Mouse (Mus musculus) cerebellum, adult 2 months (tissue): Measurements from ENCODE around the gene Sgta. TPM values are rescaled to one million over a fixed set of nuclear protein-coding genes. Genes with fewer than 3 reads are reported as not detected.

Source experiments
- DNase-seq, 2 experiments: peaks; one replicate each; pipeline ENCODE4 v3.0.0; 2021
- H3K27ac ChIP-seq: fragments of 200-500 bp; 2 replicates; pipeline ENCODE4 v1.5.1; 2012; ENCODE audit warnings: low read length, control low read depth, inconsistent platforms; ENCODE audit not compliant: insufficient read depth
- H3K27me3 ChIP-seq: fragments of 200-500 bp; 2 replicates; pipeline ENCODE4 v1.6.1; 2012; ENCODE audit warnings: inconsistent platforms, mild to moderate bottlenecking, low read length, moderate library complexity; ENCODE audit not compliant: control insufficient read depth, insufficient read depth
- H3K4me1 ChIP-seq: fragments of 200-500 bp; 2 replicates; pipeline ENCODE4 v1.6.1; 2011; ENCODE audit warnings: low read length; ENCODE audit not compliant: control insufficient read depth, insufficient read depth
- H3K4me3 ChIP-seq: fragments of 200-500 bp; replicated peaks from 2 replicates; pipeline ENCODE3; 2011; ENCODE audit warnings: mild to moderate bottlenecking, low read depth, low read length, control low read depth; ENCODE audit not compliant: insufficient read depth
- CTCF ChIP-seq: fragments of 200-500 bp; IDR thresholded peaks from 2 replicates; pipeline ENCODE4 v1.5.1; 2011; ENCODE audit warnings: low read depth, mild to moderate bottlenecking, control low read depth, low read length, moderate library complexity, borderline replicate concordance; ENCODE audit not compliant: insufficient read depth
- POLR2A ChIP-seq: fragments of 200-500 bp; IDR thresholded peaks from 2 replicates; pipeline ENCODE4 v1.6.1; 2011; ENCODE audit warnings: low read length, control low read depth, borderline replicate concordance; ENCODE audit not compliant: insufficient read depth
- WGBS: fragments of 180-500 bp; shearing (Covaris S2); methylation state at CpG from one replicate; pipeline ENCODE4 v1.1.7; 2018; 5-methylcytosine and 5-hydroxymethylcytosine counted together
- polyA plus RNA-seq: library from polyadenylated mRNA; depleted of rRNA; stranded (reverse); fragments of >200 nt; gene quantifications from 2 replicates; pipeline ENCODE4 v1.2.3, GENCODE M21; 2012

Gene Sgta
- polyA plus RNA-seq, 1 experiment: 231 TPM

- no peak for TF ChIP-seq CTCF
- no peak for TF ChIP-seq POLR2A
- 13% methylated on average over 26 of the region's 26 CpGs for WGBS
- peak overlapping the region; percentile 22; the same call in 1 of the 2 replicates for H3K27ac ChIP-seq
- H3K4me3 ChIP-seq: peak overlapping the region; percentile 19
- DNase-seq: no peak
- peaks cover 52% of the 10 kb centered on the region for H3K4me1 ChIP-seq
- no peaks in the 10 kb centered on the region for H3K27me3 ChIP-seq
These were observed 38.4 kb downstream of the Sgta start for GRCm38 (mm10) chr10:81021547-81022110.

- no peak overlapping the region for H3K4me3 ChIP-seq
- peak overlapping the region; percentile 43 for H3K27ac ChIP-seq
- H3K27me3 ChIP-seq: no peaks in the 10 kb centered on the region
- peaks cover 45% of the 10 kb centered on the region for H3K4me1 ChIP-seq
- TF ChIP-seq CTCF (no peak), POLR2A (no peak)
- DNase-seq: no peak
- WGBS: 38% methylated on average over 2 of the region's 2 CpGs
These were observed 39.8 kb downstream of the Sgta start for GRCm38 (mm10) chr10:81020207-81020606.

GRCm38 (mm10) chr10:81019687-81020086 lies 40.3 kb downstream of the Sgta start:
- Histone ChIP-seq H3K4me3 (no peak overlapping the region), H3K4me1 (peaks cover 45% of the 10 kb centered on the region), H3K27me3 (no peaks in the 10 kb centered on the region), H3K27ac (peak overlapping the region; percentile 43)
- DNase-seq: no peak
- WGBS: 30% methylated on average over 6 of the region's 6 CpGs
- TF ChIP-seq CTCF: no peak
- TF ChIP-seq POLR2A: no peak

- DNase-seq: no peak
- Histone ChIP-seq H3K27me3 (no peaks in the 10 kb centered on the region), H3K27ac (no peak overlapping the region), H3K4me3 (no peak overlapping the region), H3K4me1 (peaks cover 32% of the 10 kb centered on the region)
- no peak for TF ChIP-seq POLR2A
- no peak for TF ChIP-seq CTCF
- 46% methylated on average over 10 of the region's 10 CpGs for WGBS
These were observed 41.7 kb downstream of the Sgta start for GRCm38 (mm10) chr10:81018326-81018725.

- H3K4me3 ChIP-seq: no peak overlapping the region
- TF ChIP-seq CTCF (peak; percentile 90), POLR2A (no peak)
- no peaks in the 10 kb centered on the region for H3K27me3 ChIP-seq
- peaks cover 19% of the 10 kb centered on the region for H3K4me1 ChIP-seq
- peak; percentile 67 to 80 for DNase-seq
- H3K27ac ChIP-seq: no peak overlapping the region
- WGBS: 9% methylated on average over 7 of the region's 7 CpGs
These were observed 43.3 kb downstream of the Sgta start for GRCm38 (mm10) chr10:81016645-81017044.

- H3K4me3 ChIP-seq: no peak overlapping the region
- peaks cover 10% of the 10 kb centered on the region for H3K4me1 ChIP-seq
- no peak for TF ChIP-seq CTCF
- TF ChIP-seq POLR2A: no peak
- H3K27ac ChIP-seq: no peak overlapping the region
- DNase-seq: no peak
- WGBS: 91% methylated on average over 2 of the region's 2 CpGs
- H3K27me3 ChIP-seq: no peaks in the 10 kb centered on the region
These were observed 44.3 kb downstream of the Sgta start for GRCm38 (mm10) chr10:81015666-81016065.

- H3K4me1 ChIP-seq: peaks cover 4% of the 10 kb centered on the region; the same call in 1 of the 2 replicates
- WGBS: 8% methylated on average over 31 of the region's 31 CpGs
- H3K27me3 ChIP-seq: no peaks in the 10 kb centered on the region
- H3K27ac ChIP-seq: 0 out of 2 replicates have a peak within 1 kb of the TSS, but pooled peaks have one; percentile 1
- peak within 1 kb of the TSS; percentile 52 for H3K4me3 ChIP-seq
- DNase-seq: peak; percentile 98
- no peak for TF ChIP-seq CTCF
- TF ChIP-seq POLR2A: peak; percentile 83
These were observed 45.3 kb downstream of the Sgta start, which contains the start of gene Gng7 for GRCm38 (mm10) chr10:81014393-81015384. Gng7 (minus strand) TSS chr10:81014945.
